Mouse (Mus musculus): ENCODE measurements around the gene Prmt7.

DNA sequence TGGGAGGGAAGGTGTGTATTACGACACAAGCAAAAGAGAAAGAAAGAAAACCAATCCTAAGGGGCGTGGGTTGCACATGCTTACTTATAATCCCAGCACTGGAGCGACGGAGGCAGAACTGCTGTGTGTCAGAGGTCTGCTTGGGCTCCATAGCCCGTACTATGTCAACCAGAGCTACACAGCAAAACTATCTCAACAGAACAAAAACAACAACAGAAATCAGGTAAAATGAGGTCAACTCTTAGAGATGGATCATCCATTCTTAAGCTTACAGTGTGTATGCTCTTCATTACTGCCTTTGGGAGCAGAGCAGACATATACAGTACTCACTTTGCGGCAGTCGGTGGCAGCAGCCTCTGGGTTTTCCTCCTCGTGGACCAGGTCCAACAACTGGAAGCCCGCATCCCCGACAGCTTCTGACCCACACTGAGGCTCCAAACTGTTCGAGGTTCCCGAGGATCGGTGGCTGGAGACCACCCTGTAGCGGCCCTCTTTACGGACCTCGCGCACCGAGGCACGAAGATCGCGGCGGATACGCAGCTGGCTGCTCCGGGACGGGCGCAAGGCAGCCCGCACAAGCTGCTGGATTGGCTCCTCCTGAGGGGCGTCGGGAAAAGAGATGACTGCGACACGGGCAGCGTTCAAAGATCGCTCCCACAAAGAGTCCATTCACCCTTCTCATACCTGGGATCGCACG is 553 bp upstream of the Prmt7 start:
- TF ChIP-seq CTCF (IDR thresholded peaks at IDR 0.05; ENCODE audit: borderline replicate concordance, control insufficient read depth, extremely low read depth, insufficient read depth, low read length, poor library complexity) (no peak), POLR2A (IDR thresholded peaks at IDR 0.05; ENCODE audit: control insufficient read depth, extremely low read depth, insufficient read depth, low read length, poor library complexity) (no peak)

Data from thymus, adult 2 months (tissue).